Mouse (Mus musculus) spleen, adult 18-20 months (tissue): ENCODE measurements around the gene Hist1h4k.
"Not testable (repeated sequence)": the region's sequence is repeated elsewhere in the genome, so short reads cannot be mapped to it uniquely, and the experiment has no call there.

Source experiments
- DNase-seq, 2 experiments: peaks; one replicate each; pipeline ENCODE4 v3.0.0; 2022; ENCODE audit warnings: mixed read lengths in 2 of 2

Hist1h4k gene

GRCm38 (mm10) chr13:21754294-21755001, 4.1 kb upstream of the Hist1h4k start:
- DNase-seq: peak in 1 of 2 experiments; percentile 19

- DNase-seq: peak; percentile 45 to 46
Measured at GRCm38 (mm10) chr13:21753524-21754285, 3.4 kb upstream of the Hist1h4k start, which contains the start of the genes Hist1h2ak and Hist1h2bn. Gene Hist1h2ak (minus strand): TSS chr13:21753827. Gene Hist1h2bn (plus strand): TSS chr13:21754123.

DNA sequence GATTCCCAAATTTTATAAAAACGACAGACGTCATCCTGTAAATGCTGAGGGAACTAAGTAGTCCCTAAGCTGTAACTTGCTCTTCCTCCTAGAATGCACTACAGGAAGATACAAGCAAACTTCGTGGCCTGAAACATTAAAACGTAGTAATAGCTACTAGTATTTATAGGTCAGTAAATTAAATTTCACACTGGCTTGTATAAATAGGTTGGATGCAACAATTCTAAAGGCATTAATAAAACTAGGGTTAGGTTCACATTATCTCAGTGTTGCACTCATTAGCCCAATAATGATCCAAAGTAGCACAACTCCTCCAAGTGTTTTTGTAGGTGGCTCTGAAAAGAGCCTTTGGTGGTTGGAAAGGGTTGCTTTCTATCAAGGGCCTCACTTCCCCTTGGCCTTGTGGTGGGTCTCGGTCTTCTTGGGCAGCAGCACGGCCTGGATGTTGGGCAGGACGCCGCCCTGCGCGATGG, 2.8 kb upstream of the Hist1h4k start:
- no peak for DNase-seq

DNA sequence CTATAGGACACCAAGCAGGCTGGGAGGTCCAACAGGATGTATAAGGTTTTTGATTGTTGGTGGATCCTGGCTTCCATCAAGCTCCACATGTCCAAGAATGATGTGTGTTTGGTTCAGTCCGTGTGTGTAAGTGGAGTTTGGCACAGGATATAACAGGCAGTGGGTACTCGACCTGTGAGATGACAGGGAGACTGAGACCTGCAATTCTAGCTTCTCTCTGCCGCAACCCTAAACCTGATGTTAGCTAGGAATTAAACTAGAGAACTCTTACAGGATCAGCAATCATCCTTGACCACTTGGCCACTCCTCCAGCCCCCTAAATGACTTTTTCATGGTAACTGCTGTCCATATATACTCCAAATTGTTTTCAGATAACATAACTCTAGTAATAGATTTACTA, 2.1 kb upstream of the Hist1h4k start:
- DNase-seq: no peak

- DNase-seq: no peak
Measured at GRCm38 (mm10) chr13:21751827-21752226, 1.5 kb upstream of the Hist1h4k start.

DNA sequence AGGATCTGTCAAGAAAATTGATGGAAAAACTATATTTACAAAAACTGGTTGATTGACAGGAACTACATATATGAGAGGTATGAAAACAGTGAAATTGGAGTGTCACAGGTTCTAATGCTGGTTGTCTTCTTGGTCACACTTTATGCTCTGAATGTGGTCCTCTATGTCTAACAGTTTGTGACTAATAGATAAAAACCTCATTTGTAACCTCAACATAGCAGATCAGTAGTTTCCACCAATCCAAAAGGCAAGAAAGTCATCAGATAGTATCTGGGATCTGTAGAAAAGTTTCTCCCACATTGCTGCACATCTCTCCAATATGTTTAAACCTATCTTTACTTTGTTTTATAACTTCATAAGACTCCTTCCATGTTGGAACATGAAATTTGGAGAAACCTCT, 1.1 kb upstream of the Hist1h4k start:
- no peak for DNase-seq

GRCm38 (mm10) chr13:21749387-21750158, 732 bp downstream of the Hist1h4k start:
- no peak for DNase-seq

- DNase-seq: no peak
Measured at GRCm38 (mm10) chr13:21745006-21745405, 5.3 kb downstream of the Hist1h4k start.

DNA sequence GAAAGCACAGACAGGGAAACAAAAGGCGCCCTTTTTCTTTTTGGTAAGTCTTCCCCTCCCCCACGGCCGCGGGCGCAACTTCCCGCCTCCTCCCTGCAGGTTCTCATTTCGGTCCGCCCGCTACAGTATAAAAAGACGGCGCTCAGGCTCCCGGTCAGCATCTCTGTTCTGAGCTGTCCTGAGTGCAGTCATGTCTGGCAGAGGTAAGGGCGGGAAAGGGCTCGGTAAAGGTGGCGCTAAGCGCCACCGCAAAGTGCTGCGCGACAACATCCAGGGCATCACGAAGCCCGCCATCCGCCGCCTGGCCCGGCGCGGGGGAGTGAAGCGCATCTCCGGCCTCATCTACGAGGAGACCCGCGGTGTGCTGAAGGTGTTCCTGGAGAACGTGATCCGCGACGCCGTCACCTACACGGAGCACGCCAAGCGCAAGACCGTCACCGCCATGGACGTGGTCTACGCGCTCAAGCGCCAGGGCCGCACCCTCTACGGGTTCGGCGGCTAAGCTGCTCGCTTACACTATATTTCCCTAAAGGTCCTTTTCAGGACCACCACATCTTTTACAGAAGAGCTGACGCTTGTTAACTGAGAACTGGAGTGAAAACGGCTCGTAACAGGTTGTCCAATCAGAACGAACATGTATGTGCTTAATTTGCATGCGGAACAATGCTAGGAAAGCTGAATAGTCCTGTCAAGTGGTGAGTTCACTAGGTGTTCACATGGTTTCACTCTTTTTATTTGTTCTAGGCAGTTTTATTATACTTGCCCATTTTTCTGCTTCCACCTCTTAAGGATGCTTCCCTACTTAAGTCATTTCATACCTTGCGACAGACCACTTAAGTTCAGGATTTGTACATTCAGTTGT, 15.2 kb downstream of the Hist1h4k start, which contains the start of gene Hist1h4j:
TSS of gene Hist1h4j (plus strand) at position 159 of the 862 bp plus-strand sequence.
- DNase-seq: peak; percentile 58 to 71

DNA sequence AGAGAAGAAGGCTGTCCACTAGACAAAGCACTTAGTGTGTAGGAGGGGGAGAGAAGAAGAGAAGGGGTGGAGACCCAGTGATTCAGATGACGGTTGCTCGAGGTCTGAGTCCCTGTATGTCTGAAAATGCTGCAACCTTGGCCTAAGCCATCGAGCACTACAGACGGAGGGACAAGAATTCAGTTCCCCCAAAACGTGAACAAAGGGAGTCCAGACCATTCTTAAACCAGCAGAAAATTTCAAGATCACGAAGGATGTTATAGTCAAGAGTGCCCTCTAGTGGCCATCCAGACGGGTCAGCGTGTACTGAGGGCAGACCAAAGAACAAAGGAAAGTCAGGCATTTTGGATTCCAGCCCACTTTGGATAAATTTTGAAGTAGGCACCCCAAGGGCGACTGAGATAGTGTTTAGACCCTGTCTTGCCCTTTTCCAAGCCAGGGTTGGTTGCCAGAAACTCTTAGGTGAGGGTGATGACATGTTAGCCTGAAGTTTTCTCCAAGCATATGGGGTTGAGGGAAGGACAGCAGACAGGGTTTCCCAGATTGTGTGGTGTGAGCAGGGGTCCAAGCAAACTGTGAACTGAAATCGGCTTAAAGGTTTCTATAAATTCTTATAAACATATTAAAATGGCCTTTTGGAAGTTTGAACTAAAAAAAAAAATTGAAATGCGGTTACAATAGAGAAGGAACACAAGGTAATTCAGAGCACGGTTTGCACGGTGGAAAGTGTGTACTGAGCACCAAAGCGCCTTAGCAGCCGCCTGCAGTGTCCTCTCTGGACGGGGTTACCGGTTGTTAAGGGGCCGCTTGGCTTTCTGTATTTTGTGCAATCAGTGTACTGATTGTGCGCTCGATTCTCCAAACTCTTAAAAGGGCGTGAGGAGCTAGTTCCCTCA, 16.0 kb downstream of the Hist1h4k start:
- DNase-seq: peak; percentile 30 to 60

DNA sequence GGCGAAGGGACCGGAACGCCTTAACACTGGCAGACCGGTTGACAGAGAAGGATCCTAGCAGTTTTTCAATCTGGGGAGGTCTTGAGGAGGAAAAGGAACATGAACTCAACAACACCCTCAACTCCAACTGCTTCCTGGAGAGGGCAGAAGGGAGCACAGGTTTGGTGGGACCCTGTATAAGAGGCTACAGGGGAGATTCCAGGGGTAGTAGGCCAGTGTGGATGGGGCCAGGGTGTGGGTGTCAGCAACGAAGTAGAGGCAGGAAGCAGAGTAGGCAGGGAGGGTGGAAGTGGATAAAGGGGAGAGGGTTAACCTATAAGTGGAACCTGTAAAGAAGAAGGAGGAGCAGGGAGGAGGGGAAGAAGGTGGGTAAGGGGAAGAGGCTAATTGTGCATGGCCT, 16.8 kb downstream of the Hist1h4k start:
- no peak for DNase-seq

GRCm38 (mm10) chr13:21729544-21729943, 20.8 kb downstream of the Hist1h4k start:
- DNase-seq: no peak

DNA sequence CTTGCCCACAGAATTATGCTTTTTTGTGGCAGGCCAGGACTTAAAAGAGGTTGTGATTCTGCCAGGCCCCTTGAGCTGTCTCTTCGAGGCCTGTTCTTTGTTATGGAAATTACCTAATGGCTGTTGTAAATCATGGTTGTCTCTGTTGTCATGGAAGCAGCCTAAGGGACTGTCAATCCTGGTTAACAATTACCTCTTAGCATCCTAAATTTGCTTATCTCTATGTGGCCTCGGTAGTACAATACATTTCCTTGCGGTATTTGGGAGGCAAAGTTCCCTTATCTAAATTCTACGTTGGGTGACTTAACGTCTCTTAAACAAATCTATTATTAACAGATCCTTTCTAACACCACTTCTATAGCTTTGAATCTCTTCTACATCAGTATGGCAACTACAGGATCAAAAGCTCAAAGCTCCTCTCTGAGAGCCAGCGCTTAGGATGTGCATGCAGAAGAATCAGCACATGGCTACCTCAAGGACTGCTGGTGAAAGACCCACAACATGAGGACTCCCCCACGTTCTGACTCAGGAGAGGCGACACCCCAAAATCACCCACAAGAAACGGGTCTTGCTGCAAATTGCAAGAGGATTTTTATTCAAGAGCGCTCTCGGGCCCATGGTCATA, 22.2 kb downstream of the Hist1h4k start:
- DNase-seq: no peak

- DNase-seq: no peak
Measured at GRCm38 (mm10) chr13:21722993-21723836, 27.1 kb downstream of the Hist1h4k start.

GRCm38 (mm10) chr13:21722373-21722925, 27.9 kb downstream of the Hist1h4k start:
- no peak for DNase-seq

- DNase-seq: peak; percentile 31 to 45
Measured at GRCm38 (mm10) chr13:21721757-21722372, 28.4 kb downstream of the Hist1h4k start, which contains the start of gene Hist1h2bm. Gene Hist1h2bm (plus strand): TSS chr13:21722044.

DNA sequence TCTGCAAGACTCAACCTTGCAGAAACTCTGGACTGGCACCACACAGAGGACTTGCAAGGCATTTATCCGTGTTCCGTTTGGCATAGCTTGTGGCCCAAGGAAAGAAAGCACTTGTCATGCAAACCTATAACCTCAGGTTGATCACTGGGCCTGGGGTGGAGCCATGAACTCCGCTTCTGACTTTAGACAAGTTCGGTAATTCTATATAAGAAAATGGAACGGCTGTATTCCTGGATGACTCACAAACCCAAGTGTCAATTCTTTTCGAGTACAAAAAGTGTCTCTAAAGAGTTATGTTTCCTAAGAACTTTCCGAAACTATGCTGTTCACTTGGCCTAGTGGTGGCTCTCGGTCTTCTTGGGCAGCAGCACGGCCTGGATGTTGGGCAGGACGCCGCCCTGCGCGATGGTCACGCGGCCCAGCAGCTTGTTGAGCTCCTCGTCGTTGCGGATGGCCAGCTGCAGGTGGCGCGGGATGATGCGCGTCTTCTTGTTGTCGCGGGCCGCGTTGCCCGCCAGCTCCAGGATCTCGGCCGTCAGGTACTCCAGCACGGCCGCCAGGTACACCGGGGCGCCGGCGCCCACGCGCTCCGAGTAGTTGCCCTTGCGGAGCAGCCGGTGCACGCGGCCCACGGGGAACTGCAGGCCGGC, 29.1 kb downstream of the Hist1h4k start:
- not testable (repeated sequence) for DNase-seq
